Mouse (Mus musculus) stomach, embryonic 16.5 days (tissue): ENCODE results near the gene Cbfa2t3. TPM values are rescaled to one million over a fixed set of nuclear protein-coding genes. Genes with fewer than 3 reads are reported as not detected.
A peak's percentile ranks its signal among the peaks of the same experiment; 100 is the strongest.

Experiments used
- ATAC-seq: fragments of 200-750 bp; cut with Nextera tagmentation; 2 replicates; pipeline ENCODE4 v1.8.0; 2017; ENCODE audit warnings: moderate number of reproducible peaks, moderate TSS enrichment; ENCODE audit not compliant: insufficient read depth, low FRiP score
- H3K27ac ChIP-seq: fragments of 300-500 bp; sonication (generic); 2 replicates; pipeline ENCODE4 v1.5.1; 2014; ENCODE audit warnings: low read length
- H3K27me3 ChIP-seq: fragments of 300-500 bp; sonication (generic); 2 replicates; pipeline ENCODE4 v1.6.1; 2014; ENCODE audit warnings: low read length, control low read depth, mixed read lengths; ENCODE audit not compliant: control insufficient read depth, insufficient read depth
- H3K36me3 ChIP-seq: fragments of 300-500 bp; sonication (generic); 2 replicates; pipeline ENCODE4 v1.6.1; 2014; ENCODE audit warnings: low read length; ENCODE audit not compliant: control insufficient read depth, insufficient read depth
- H3K4me1 ChIP-seq: fragments of 300-500 bp; sonication (generic); 2 replicates; pipeline ENCODE4 v1.6.1; 2014; ENCODE audit warnings: low read length, control low read depth, mixed read lengths; ENCODE audit not compliant: control insufficient read depth, insufficient read depth
- H3K4me2 ChIP-seq: fragments of 300-500 bp; sonication (generic); 2 replicates; pipeline ENCODE4 v1.6.1; 2014; ENCODE audit warnings: low read depth, low read length, mixed read lengths
- H3K4me3 ChIP-seq: fragments of 300-500 bp; sonication (generic); replicated peaks from 2 replicates; pipeline ENCODE4 v1.5.1; 2014; ENCODE audit warnings: mild to moderate bottlenecking, low read length
- H3K9ac ChIP-seq: fragments of 300-500 bp; sonication (generic); 2 replicates; pipeline ENCODE4 v1.6.1; 2014; ENCODE audit warnings: low read length
- H3K9me3 ChIP-seq: fragments of 300-500 bp; sonication (generic); replicated peaks from 2 replicates; pipeline ENCODE4 v1.6.1; 2016; ENCODE audit warnings: low read length, control low read depth; ENCODE audit not compliant: control insufficient read depth
- WGBS: fragments of 180-500 bp; shearing (Covaris S2); extraction: QIAGEN DNeasy Blood & Tissue Kit; methylation state at CpG from one replicate; pipeline ENCODE4 v1.1.7; 2014; 5-methylcytosine and 5-hydroxymethylcytosine counted together
- polyA plus RNA-seq: library from polyadenylated mRNA; unstranded; fragments of >200 nt; fragmentation: Nextera tagmentation; extraction: Ambion mirVana; gene quantifications from 2 replicates; pipeline ENCODE4 v1.2.1, GENCODE M21; 2015

The Cbfa2t3 gene
- polyA plus RNA-seq, 1 experiment from 2014 or later, result 4.1 TPM

DNA sequence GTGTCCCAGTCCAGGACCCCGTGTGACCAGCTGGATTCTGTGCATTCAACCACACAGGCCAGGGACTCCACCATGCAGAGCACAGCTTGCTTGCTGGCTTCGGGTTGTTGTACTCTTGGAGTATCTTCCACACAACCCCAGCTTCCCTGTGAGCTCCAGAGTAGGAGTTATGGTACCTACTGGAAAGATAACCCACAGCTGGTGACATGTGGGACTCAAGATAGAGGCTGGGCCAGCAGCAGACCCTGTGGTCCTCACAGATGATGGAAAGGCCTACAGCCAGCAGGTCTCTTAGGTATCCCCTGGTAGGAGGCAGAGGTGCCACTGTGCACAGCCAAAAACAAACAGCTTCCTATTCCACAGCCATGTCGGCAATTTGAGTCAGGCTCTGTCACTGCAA, 12.6 kb upstream of the Cbfa2t3 start:
- no peak overlapping the region for H3K4me3 ChIP-seq
- H3K4me1 ChIP-seq, result no peaks in the 10 kb centered on the region
- H3K27ac ChIP-seq, result no peak overlapping the region
- H3K36me3 ChIP-seq, result no peaks in the 10 kb centered on the region
- no peaks in the 10 kb centered on the region for H3K9me3 ChIP-seq
- no peak overlapping the region for H3K4me2 ChIP-seq
- H3K9ac ChIP-seq, result no peak overlapping the region
- no peak for ATAC-seq
- H3K27me3 ChIP-seq, result no peaks in the 10 kb centered on the region
- WGBS, result 77% methylated on average over 3 of the region's 3 CpGs

DNA sequence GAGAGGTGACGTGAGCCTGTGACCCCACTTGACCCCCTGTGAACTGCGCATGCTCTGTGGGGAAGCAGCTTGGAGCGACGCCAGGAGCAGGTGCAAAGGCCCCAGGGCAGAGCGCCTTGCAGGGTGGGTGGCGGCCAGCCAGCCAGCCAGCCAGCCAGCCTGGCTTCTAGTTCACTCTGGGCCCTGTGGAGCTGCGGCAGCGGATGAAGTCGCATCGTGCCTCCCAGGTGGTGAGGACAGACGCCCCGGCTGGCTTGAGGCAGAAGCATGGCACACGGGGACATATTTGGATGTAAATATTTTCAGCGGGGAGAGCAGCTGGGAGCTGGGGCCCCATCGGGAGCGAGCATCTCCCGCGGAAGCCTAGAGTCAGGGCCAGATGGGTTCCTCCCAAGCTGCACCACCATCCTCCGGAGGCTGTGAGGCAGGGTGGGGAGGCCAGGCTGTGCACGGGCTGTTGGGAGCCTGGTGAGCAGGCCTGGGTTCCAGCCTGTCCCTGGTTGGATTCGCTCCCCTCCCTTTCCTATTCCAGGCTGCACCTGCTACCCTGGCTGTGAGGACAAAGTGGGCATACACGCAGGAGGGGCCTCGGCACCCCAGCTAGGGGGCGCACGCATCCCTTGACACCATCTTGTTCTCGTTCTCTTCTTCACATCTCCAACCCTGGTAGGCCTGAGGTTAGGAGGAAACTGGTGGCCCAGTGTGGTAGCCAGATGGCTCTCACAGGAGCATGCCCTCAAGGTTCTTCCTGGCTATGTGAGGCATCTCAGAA, 10.6 kb upstream of the Cbfa2t3 start:
- ATAC-seq, result no peak
- Histone ChIP-seq H3K4me1 (0 out of 2 replicates have a peak, but pooled peaks cover 4% of the 10 kb centered on the region), H3K36me3 (no peaks in the 10 kb centered on the region), H3K9ac (no peak overlapping the region), H3K27me3 (no peaks in the 10 kb centered on the region), H3K9me3 (no peaks in the 10 kb centered on the region), H3K4me3 (no peak overlapping the region), H3K27ac (no peak overlapping the region), H3K4me2 (no peak overlapping the region)
- 38% methylated on average over 26 of the region's 26 CpGs for WGBS

DNA sequence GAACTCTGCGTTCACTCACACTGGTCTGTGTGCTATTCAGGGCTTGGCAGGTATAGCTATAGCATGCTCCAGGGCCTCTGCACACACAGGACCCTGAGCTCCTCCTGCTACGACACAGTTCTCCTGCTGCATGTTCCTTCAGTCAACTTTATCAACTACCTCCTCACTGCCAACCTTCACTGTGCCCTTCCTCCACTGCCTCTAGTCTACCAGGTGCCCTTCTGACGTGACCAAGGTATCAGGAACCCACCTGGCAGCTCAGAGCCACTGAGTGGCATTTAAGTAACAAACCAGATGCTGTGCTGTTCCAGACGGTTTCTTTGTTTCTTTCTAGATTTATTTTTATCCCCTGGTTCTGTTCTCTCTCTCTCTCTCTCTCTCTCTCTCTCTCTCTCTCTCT, 8.3 kb upstream of the Cbfa2t3 start:
- Histone ChIP-seq H3K4me1 (0 out of 2 replicates have a peak, but pooled peaks cover 4% of the 10 kb centered on the region), H3K27ac (no peak overlapping the region), H3K4me3 (no peak overlapping the region), H3K27me3 (no peaks in the 10 kb centered on the region), H3K4me2 (no peak overlapping the region), H3K9me3 (no peaks in the 10 kb centered on the region), H3K9ac (no peak overlapping the region), H3K36me3 (no peaks in the 10 kb centered on the region)
- no peak for ATAC-seq
- WGBS, result 52% methylated on average over 4 of the region's 4 CpGs

DNA sequence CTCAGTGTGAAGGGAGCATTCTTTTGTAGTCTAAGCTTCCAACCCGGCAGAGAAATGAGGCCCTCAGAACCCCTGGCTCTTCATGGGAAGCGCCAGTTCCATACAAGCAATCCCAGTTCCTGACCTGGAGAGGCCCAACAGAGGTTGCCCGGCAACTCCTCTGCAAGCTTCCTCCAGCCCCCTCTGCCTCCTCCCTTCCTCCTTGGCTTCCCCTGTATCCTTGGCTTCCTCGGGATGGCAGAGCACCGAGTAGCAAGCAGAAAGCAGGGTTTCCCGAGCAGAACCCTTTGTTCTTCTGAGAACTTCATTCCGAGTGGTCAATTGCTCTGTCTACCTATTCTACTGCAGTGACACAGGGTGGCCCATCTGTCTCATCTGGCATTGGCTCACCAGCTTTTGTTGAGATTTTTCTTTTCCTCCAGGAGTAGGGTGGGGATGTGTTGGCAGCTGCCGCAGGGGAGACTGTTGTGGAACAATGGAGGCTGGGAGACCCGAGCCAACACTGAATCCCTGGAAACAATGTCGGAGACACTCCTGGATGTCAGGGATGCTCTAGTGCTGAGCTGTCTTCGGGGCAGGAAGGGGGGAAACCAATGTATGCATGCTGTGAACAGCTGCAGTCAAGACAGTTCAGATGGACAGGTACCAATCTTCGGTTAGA, 7.1 kb upstream of the Cbfa2t3 start:
- Histone ChIP-seq H3K4me3 (no peak overlapping the region), H3K4me1 (0 out of 2 replicates have a peak, but pooled peaks cover 4% of the 10 kb centered on the region), H3K36me3 (no peaks in the 10 kb centered on the region), H3K9me3 (no peaks in the 10 kb centered on the region), H3K9ac (no peak overlapping the region), H3K4me2 (no peak overlapping the region), H3K27ac (no peak overlapping the region), H3K27me3 (no peaks in the 10 kb centered on the region)
- ATAC-seq, result no peak
- WGBS, result 43% methylated on average over 12 of the region's 12 CpGs

DNA sequence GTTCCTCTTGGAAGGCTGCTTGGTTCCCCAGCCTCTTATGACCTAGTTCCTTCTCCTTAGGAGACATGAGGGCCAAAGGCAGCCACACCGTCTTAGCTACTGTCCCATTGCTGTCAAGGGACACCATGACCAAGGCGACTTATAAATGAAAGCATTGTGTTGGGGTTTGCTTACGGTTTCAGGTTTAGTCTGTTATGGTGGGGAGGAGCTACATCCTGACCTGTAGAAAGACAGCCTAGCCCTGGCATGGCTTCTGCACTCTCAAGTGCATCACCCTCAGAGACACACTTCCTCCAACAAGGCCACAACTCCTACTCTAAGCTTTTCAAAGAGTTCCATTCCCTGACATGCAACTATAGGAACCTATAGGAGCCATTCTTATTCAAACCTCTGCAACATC, 5.7 kb upstream of the Cbfa2t3 start:
- Histone ChIP-seq H3K9ac (no peak overlapping the region), H3K9me3 (no peaks in the 10 kb centered on the region), H3K4me2 (no peak overlapping the region), H3K27ac (no peak overlapping the region), H3K4me1 (0 out of 2 replicates have a peak, but pooled peaks cover 4% of the 10 kb centered on the region), H3K27me3 (no peaks in the 10 kb centered on the region), H3K4me3 (no peak overlapping the region), H3K36me3 (no peaks in the 10 kb centered on the region)
- no peak for ATAC-seq
- WGBS, result 86% methylated on average over 3 of the region's 3 CpGs

DNA sequence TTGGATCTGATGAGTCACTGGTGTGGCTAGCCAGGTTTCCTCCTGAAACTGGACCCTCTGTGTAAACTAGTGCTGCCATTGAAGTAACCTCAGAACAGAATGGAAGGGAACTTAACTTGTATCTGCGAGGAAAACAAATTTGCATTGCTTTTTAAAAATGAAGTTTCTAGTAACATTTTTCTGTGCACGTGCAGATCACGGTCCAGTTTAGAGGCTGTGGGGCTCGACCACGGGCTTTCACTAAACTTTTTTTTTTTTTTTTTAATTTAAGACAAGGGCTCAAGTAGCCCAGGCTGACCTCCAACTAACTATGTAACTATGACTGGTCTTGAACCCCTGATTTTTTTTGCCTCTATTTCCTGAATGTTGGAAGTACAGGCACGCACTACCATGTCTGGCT, 4.0 kb upstream of the Cbfa2t3 start:
- H3K27ac ChIP-seq, result no peak overlapping the region
- H3K4me2 ChIP-seq, result no peak overlapping the region
- no peak overlapping the region for H3K4me3 ChIP-seq
- no peaks in the 10 kb centered on the region for H3K27me3 ChIP-seq
- no peak for ATAC-seq
- H3K9ac ChIP-seq, result 0 out of 2 replicates have a peak overlapping the region, but pooled peaks have one; percentile 16
- H3K9me3 ChIP-seq, result no peaks in the 10 kb centered on the region
- H3K4me1 ChIP-seq, result peaks cover 9% of the 10 kb centered on the region; the same call in 1 of the 2 replicates
- H3K36me3 ChIP-seq, result no peaks in the 10 kb centered on the region
- WGBS, result 76% methylated on average over 6 of the region's 6 CpGs

DNA sequence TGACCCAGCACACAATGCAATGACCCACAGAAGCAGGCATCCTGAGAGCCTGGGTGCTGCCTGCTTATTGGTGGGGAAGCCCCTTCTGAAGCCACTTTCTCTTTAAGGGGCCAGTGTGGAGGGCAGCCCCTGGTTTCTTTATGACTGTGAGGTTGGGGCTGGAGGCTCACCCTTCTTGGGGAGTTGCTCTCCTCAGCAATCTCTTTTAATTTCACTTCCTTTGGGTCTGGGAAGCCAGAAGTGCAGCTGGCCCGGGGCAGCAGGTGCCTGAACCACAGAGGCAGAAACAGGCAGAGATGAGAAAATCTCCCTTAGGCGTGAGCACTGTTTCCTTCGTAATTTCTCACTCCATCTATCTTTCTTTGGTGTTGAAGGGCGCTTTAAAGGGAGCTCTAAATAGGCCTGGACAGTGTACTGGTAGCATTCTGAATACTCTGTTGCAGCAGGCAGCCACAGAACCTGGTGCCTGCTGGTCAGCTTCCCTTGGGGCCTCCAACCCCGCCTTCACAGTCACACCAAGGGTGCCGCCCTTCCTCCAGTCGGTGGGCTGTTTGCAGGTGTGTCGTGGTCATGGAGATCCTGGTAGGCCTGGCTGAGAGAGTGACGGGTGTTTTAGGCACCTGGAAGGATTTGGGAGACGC, 3.5 kb upstream of the Cbfa2t3 start:
- H3K27me3 ChIP-seq, result no peaks in the 10 kb centered on the region
- no peak overlapping the region for H3K4me2 ChIP-seq
- H3K4me1 ChIP-seq, result peaks cover 9% of the 10 kb centered on the region; the same call in 1 of the 2 replicates
- no peak overlapping the region for H3K4me3 ChIP-seq
- no peak overlapping the region for H3K27ac ChIP-seq
- H3K9ac ChIP-seq, result peak overlapping the region; percentile 16; the same call in 1 of the 2 replicates
- ATAC-seq, result no peak
- 38% methylated on average over 10 of the region's 10 CpGs for WGBS
- H3K9me3 ChIP-seq, result no peaks in the 10 kb centered on the region
- H3K36me3 ChIP-seq, result no peaks in the 10 kb centered on the region

DNA sequence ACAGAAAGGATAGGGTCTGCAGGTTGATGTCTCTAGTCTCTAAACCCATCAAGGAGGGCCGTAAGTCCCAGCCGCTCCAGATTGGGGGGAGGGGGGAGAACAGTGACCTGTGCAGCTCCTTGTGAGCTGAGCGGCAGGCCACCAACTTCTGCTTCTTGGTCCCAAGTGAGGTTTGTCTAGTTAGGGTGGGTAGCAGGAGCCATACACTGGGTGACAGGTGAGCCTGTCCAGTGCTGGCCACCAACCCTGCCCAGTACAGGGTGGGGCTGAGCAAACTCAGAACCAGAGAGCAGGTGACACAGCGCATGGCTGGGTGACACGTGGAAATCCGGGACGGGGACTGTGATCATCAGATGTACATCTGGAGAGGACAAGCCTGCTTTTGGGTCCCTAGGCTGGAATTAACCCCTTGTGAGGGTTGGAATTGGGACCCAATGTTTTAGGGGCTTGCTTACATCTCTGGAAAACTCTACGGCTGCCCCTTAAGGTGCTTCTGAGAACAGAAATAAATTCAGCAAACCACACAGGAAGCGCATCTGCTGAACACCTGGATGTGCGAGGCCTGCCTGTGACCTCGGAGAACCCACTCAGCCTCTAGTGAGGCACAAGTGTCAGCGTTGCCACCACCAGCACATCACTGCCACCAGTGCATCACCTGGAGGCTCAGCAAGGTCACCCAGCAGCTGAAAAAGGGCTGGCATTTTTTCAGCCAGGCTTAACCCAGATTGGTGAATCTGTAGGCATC, 2.7 kb upstream of the Cbfa2t3 start:
- 71% methylated on average over 12 of the region's 12 CpGs for WGBS
- no peak; the same call in 1 of the 2 replicates for ATAC-seq
- Histone ChIP-seq H3K4me2 (no peak overlapping the region), H3K36me3 (no peaks in the 10 kb centered on the region), H3K4me3 (no peak overlapping the region), H3K4me1 (peaks cover 9% of the 10 kb centered on the region; the same call in 1 of the 2 replicates), H3K9me3 (no peaks in the 10 kb centered on the region), H3K9ac (peak overlapping the region; percentile 31; the same call in 1 of the 2 replicates), H3K27me3 (no peaks in the 10 kb centered on the region), H3K27ac (no peak overlapping the region; the same call in 1 of the 2 replicates)
